Mouse (Mus musculus): Measurements from ENCODE around the gene Akirin1. TPM values are rescaled to one million over a fixed set of nuclear protein-coding genes. Genes with fewer than 3 reads are reported as not detected.

The Akirin1 gene
- 35.1 and 53.9 TPM in 2 replicates for polyA plus RNA-seq (2012; rRNA removed)

DNA sequence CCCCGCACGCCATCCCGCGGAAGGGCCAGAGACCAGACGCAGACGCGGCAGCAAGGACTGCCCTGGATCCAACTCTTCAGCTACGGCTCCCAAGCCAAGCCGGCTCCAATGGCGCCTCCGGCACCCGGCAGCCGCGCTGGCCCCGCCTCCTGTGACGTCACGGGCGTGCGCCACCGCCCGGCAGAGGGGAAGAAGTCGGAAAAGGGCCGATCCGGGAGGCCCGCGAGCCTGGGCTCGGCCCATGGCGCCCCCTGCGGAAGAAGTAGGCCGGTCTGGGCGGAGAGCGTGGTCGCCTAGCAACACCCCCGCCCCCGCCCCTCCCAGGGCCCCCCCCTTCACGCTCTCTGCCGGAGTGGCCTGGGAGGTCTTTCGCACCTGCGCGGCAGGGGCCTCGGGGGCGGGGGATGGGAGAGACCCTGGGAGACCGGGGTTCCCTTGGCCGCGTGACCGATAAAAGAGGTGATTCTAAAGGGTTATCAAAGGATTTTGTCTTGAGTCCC lies at the start of gene Akirin1:
TSS of gene Akirin1 (minus strand) at position 194 of the 500 bp plus-strand sequence.

DNA sequence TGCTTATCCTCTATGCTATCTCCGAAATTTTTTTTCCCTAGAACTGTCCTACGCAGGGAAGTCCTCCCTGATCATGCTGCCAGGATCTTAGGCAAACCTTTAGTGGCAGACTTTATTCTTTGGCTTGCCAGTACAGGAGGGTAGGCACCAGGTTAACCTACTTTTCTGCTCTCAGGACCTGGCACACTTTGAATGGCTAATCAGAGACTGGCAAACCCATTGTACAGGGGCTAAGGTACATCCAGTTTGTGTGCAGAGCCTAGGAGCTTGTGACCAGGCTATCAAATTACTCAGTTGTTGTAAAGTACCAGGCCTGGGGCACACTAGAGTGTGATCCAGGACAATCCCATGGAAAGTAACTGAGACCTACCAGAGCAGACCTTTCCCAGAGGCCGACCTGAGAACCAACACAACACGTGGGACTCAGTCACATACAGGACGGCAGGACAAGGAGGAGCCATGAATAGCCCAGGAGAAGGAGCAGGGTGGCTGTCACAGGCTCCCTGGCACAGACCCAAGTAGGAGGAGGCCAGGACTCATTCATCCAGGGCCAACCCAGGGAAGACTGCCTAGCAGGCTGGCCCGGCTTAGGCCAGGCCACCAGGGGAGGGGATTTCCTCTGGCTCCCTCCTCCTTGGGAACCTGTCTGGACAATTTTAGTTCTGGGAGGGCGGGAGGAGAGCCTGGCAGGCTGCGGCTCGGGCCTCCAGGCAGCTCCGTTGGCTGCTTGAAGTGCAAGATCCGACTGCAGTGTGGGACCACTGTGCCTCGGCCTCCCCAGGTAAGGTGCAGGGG lies 37.2 kb upstream of the Akirin1 start, which contains the start of gene Rhbdl2:
TSS of gene Rhbdl2 (plus strand) at position 684 of the 795 bp plus-strand sequence.

DNA sequence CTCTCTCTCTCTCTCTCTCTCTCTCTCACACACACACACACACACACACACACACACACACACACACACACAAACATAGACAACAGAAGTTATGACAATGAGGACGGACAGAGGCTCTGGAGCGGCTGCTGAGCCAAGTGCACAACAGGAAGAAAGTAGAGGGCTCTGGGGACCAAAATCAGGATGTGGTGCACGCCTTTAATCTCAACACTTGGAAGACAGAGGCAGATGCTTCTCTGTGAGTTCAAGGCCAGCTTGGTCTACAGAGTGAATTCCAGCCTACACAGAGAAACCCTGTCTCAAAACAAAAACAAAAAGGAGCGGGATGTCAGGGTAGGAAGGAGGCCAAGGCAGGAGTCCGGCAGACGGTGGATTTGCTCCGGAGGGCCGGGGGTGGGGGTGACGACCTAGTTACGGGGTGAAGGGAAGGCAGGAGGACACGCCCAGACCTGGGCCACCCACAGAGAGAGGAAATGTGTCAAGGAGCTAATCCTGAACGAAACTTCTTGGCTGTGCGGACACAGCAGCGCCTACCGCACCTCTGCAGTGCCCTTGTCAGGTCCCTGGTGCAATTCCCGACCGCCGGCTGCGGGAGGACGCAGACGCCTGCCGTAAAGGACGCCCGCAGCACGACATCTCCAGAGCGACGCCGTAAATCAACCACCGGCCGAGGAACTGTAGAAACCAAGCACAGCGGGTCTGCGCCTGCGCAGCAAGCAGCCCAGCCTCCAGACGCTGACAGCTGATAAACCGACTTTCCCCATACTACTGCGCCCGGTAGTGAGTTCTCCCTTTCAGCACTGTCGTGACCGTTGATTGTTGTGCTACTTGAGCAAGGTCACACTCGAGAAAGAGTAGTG lies 32.3 kb downstream of the Akirin1 start, which contains the start of gene Ndufs5:
TSS of gene Ndufs5 (minus strand) at position 629 of the 860 bp plus-strand sequence.

Other genes starting within 250 kb of the Akirin1 start
- 58.7 and 75.4 TPM in 2 replicates for gene Macf1, start 66.0 kb downstream of the Akirin1 start, polyA plus RNA-seq (2012; rRNA removed)
- gene Ndufs5, start 32.1 kb downstream of the Akirin1 start, polyA plus RNA-seq (2012; rRNA removed): 12.7 and 17.0 TPM in 2 replicates
- 0.85 and 0.94 TPM in 2 replicates for gene Rhbdl2, start 37.5 kb upstream of the Akirin1 start, polyA plus RNA-seq (2012; rRNA removed)
- gene 4933427I04Rik, start 109.3 kb upstream of the Akirin1 start, polyA plus RNA-seq (2012; rRNA removed): not detected in 2 replicates
- gene Mycbp, start 154.5 kb upstream of the Akirin1 start, polyA plus RNA-seq (2012; rRNA removed): 17.2 and 17.3 TPM in 2 replicates
- 42.1 and 63.0 TPM in 2 replicates for gene Rragc, start 167.1 kb upstream of the Akirin1 start, polyA plus RNA-seq (2012; rRNA removed)
- gene 4930535I16Rik, start 167.7 kb upstream of the Akirin1 start, polyA plus RNA-seq (2012; rRNA removed): 2.4 TPM in 1 of 2 replicates, not detected in the other